Mouse (Mus musculus): Measurements from ENCODE around the gene Mylpf. TPM values are rescaled to one million over a fixed set of nuclear protein-coding genes. Genes with fewer than 3 reads are reported as not detected.
A peak's percentile ranks its signal among the peaks of the same experiment; 100 is the strongest.
"Not testable (repeated sequence)": the region's sequence is repeated elsewhere in the genome, so short reads cannot be mapped to it uniquely, and the experiment has no call there.

The Mylpf gene
- total and polyA plus RNA-seq, 2 experiments from 2014 or later = 5.4 TPM; not detected in 1

GRCm38 (mm10) chr7:127234777-127235176 is 26.1 kb downstream of the Mylpf start:
- Histone ChIP-seq H3K36me3 (replicated peaks; ENCODE audit: control insufficient read depth, insufficient read depth, low read length) (peaks cover 36% of the 10 kb centered on the region), H3K27ac (ENCODE audit: low read depth) (no peak overlapping the region), H3K4me1 (ENCODE audit: control insufficient read depth, insufficient read depth) (peaks cover 9% of the 10 kb centered on the region), H3K4me2 (ENCODE audit: low read depth, low read length) (no peak overlapping the region), H3K4me3 (ENCODE audit: low read depth, low read length) (no peak overlapping the region), H3K9me3 (replicated peaks; ENCODE audit: control insufficient read depth, low read length) (no peaks in the 10 kb centered on the region), H3K27me3 (ENCODE audit: control insufficient read depth, insufficient read depth, low read length) (no peaks in the 10 kb centered on the region), H3K9ac (replicated peaks; ENCODE audit: low read depth, low read length) (no peak overlapping the region)
- DNase-seq (ENCODE audit: low spot score) (no peak), ATAC-seq (ENCODE audit: insufficient read depth, low read depth) (no peak)
- 87% methylated on average over 2 of the region's 2 CpGs for WGBS
- TF ChIP-seq CTCF (IDR thresholded peaks at IDR 0.05; ENCODE audit: low read depth) (no peak), EP300 (IDR thresholded peaks at IDR 0.05; ENCODE audit: low read depth) (no peak)

GRCm38 (mm10) chr7:127243361-127243867 is 34.7 kb downstream of the Mylpf start:
- no peaks in the 10 kb centered on the region for H3K9me3 ChIP-seq (replicated peaks; ENCODE audit: control insufficient read depth, low read length)
- H3K9ac ChIP-seq (replicated peaks; ENCODE audit: low read depth, low read length) = peak overlapping the region; percentile 81; the same call in 1 of the 2 replicates
- DNase-seq (ENCODE audit: low spot score) (peak; percentile 25), ATAC-seq (ENCODE audit: insufficient read depth, low read depth) (no peak)
- no peaks in the 10 kb centered on the region for H3K27me3 ChIP-seq (ENCODE audit: control insufficient read depth, insufficient read depth, low read length)
- H3K4me3 ChIP-seq (ENCODE audit: low read depth, low read length) = peak overlapping the region; percentile 66
- peak overlapping the region; percentile 93 for H3K27ac ChIP-seq (ENCODE audit: low read depth)
- H3K4me1 ChIP-seq (ENCODE audit: control insufficient read depth, insufficient read depth) = peaks cover 14% of the 10 kb centered on the region; the same call in 1 of the 2 replicates
- peak overlapping the region; percentile 87 for H3K4me2 ChIP-seq (ENCODE audit: low read depth, low read length)
- peaks cover 20% of the 10 kb centered on the region; the same call in 1 of the 2 replicates for H3K36me3 ChIP-seq (replicated peaks; ENCODE audit: control insufficient read depth, insufficient read depth, low read length)
- 31% methylated on average over 2 of the region's 2 CpGs for WGBS
- TF ChIP-seq CTCF (IDR thresholded peaks at IDR 0.05; ENCODE audit: low read depth) (no peak), EP300 (IDR thresholded peaks at IDR 0.05; ENCODE audit: low read depth) (no peak)

- TF ChIP-seq CTCF (IDR thresholded peaks at IDR 0.05; ENCODE audit: low read depth) = no peak
- WGBS = under 1% methylated on average over 52 of the region's 56 CpGs
- Histone ChIP-seq H3K36me3 (replicated peaks; ENCODE audit: control insufficient read depth, insufficient read depth, low read length) (peaks cover 23% of the 10 kb centered on the region; the same call in 1 of the 2 replicates), H3K4me1 (ENCODE audit: control insufficient read depth, insufficient read depth) (peaks cover 14% of the 10 kb centered on the region; the same call in 1 of the 2 replicates), H3K27ac (ENCODE audit: low read depth) (peak within 1 kb of the TSS; percentile 93), H3K9ac (replicated peaks; ENCODE audit: low read depth, low read length) (peak within 1 kb of the TSS; percentile 81), H3K9me3 (replicated peaks; ENCODE audit: control insufficient read depth, low read length) (no peaks in the 10 kb centered on the region), H3K4me3 (ENCODE audit: low read depth, low read length) (peak within 1 kb of the TSS; percentile 66), H3K27me3 (ENCODE audit: control insufficient read depth, insufficient read depth, low read length) (no peaks in the 10 kb centered on the region), H3K4me2 (ENCODE audit: low read depth, low read length) (peak within 1 kb of the TSS; percentile 87)
- ATAC-seq (ENCODE audit: insufficient read depth, low read depth) (peak; percentile 96), DNase-seq (ENCODE audit: low spot score) (peak; percentile 94)
These were observed 35.4 kb downstream of the Mylpf start, which contains the start of gene Zfp771 for GRCm38 (mm10) chr7:127243870-127244657. Gene Zfp771 (plus strand): TSS chr7:127244274.

GRCm38 (mm10) chr7:127244658-127245510 is 36.2 kb downstream of the Mylpf start:
- peak; percentile 22 for DNase-seq (ENCODE audit: low spot score)
- Histone ChIP-seq H3K27ac (ENCODE audit: low read depth) (peak overlapping the region; percentile 93), H3K9ac (replicated peaks; ENCODE audit: low read depth, low read length) (peak overlapping the region; percentile 81), H3K27me3 (ENCODE audit: control insufficient read depth, insufficient read depth, low read length) (no peaks in the 10 kb centered on the region), H3K4me1 (ENCODE audit: control insufficient read depth, insufficient read depth) (peaks cover 14% of the 10 kb centered on the region; the same call in 1 of the 2 replicates), H3K4me2 (ENCODE audit: low read depth, low read length) (peak overlapping the region; percentile 87), H3K36me3 (replicated peaks; ENCODE audit: control insufficient read depth, insufficient read depth, low read length) (peaks cover 28% of the 10 kb centered on the region; the same call in 1 of the 2 replicates), H3K4me3 (ENCODE audit: low read depth, low read length) (peak overlapping the region; percentile 66), H3K9me3 (replicated peaks; ENCODE audit: control insufficient read depth, low read length) (no peaks in the 10 kb centered on the region)
- no peak for TF ChIP-seq CTCF (IDR thresholded peaks at IDR 0.05; ENCODE audit: low read depth)
- no peak for TF ChIP-seq EP300 (IDR thresholded peaks at IDR 0.05; ENCODE audit: low read depth)
- 12% methylated on average over 31 of the region's 33 CpGs for WGBS
- ATAC-seq (ENCODE audit: insufficient read depth, low read depth) = peak; percentile 73

- H3K36me3 ChIP-seq (replicated peaks; ENCODE audit: control insufficient read depth, insufficient read depth, low read length) = peaks cover 28% of the 10 kb centered on the region; the same call in 1 of the 2 replicates
- not testable (repeated sequence) for H3K4me3 ChIP-seq (ENCODE audit: low read depth, low read length); H3K27ac ChIP-seq (ENCODE audit: low read depth); H3K4me1 ChIP-seq (ENCODE audit: control insufficient read depth, insufficient read depth); H3K4me2 ChIP-seq (ENCODE audit: low read depth, low read length); H3K27me3 ChIP-seq (ENCODE audit: control insufficient read depth, insufficient read depth, low read length); DNase-seq (ENCODE audit: low spot score); H3K9ac ChIP-seq (replicated peaks; ENCODE audit: low read depth, low read length); H3K9me3 ChIP-seq (replicated peaks; ENCODE audit: control insufficient read depth, low read length); ATAC-seq (ENCODE audit: insufficient read depth, low read depth)
- 89% methylated on average over 8 of the region's 8 CpGs for WGBS
These were observed 41.8 kb downstream of the Mylpf start for GRCm38 (mm10) chr7:127250511-127250910.

Data from heart, postnatal 0 days (tissue).